Comparison of ENCODE assay signal across 16 mouse cellular contexts in the genomic region with DNA sequence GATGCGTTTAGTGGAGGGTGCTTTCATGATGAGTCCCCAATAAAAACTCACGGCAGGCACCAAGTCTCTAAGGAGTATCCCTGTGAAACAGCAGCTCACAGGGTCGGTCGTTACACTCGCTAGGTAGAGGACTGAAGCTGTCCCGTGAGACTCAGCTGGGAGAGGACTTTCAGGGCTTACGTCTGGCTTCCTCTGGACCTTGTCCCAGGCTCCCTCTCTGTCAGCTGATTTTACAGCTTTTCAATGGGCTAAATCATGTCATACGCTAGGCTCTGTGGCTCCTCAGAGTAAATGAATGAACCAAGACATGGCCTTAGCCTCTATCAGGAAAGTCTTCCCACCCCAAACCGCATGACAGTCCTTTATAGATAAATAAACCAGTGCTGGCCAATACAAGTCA. TPM values are rescaled to one million over a fixed set of nuclear protein-coding genes. Genes with fewer than 3 reads are reported as not detected.
"Had no signal": no experiment of that assay in that cellular context is flagged by ENCODE, and none has a peak within 500 bp of the region (broad histone marks: within the 10 kb centered on the region; RNA-seq: fewer than 3 reads in every experiment).

No protein-coding gene starts in this region.

- H3K27me3 ChIP-seq: liver, embryonic 13.5 days; lung, embryonic 15.5 days; midbrain, embryonic 15.5 days; neural tube, embryonic 12.5 days; stomach, embryonic 15.5 days had no signal

- H3K9ac ChIP-seq: limb, embryonic 12.5 days; liver, embryonic 13.5 days; liver, postnatal 0 days; lung, embryonic 15.5 days; midbrain, embryonic 15.5 days; neural tube, embryonic 12.5 days; stomach, embryonic 15.5 days had no signal

- H3K4me3 ChIP-seq: left cerebral cortex, adult 2 months; limb, embryonic 12.5 days; liver, embryonic 13.5 days; lung, embryonic 15.5 days; megakaryocyte, embryonic 14.5 days; midbrain, embryonic 15.5 days; neural tube, embryonic 12.5 days; stomach, embryonic 15.5 days had no signal

- H3K27ac ChIP-seq: left cerebral cortex, adult 2 months; limb, embryonic 12.5 days; liver, embryonic 13.5 days; lung, embryonic 15.5 days; macrophage; midbrain, embryonic 15.5 days; neural tube, embryonic 12.5 days; stomach, embryonic 15.5 days had no signal

- H3K9me3 ChIP-seq: limb, embryonic 12.5 days; liver, embryonic 13.5 days; lung, embryonic 15.5 days; megakaryocyte, embryonic 14.5 days; midbrain, embryonic 15.5 days; neural tube, embryonic 12.5 days; stomach, embryonic 15.5 days had no signal

- H3K4me1 ChIP-seq: limb, embryonic 12.5 days; liver, embryonic 13.5 days; lung, embryonic 15.5 days; megakaryocyte, embryonic 14.5 days; midbrain, embryonic 15.5 days; neural tube, embryonic 12.5 days; stomach, embryonic 15.5 days had no signal

- H3K36me3 ChIP-seq: limb, embryonic 12.5 days; liver, embryonic 13.5 days; lung, embryonic 15.5 days; midbrain, embryonic 15.5 days; neural tube, embryonic 12.5 days; stomach, embryonic 15.5 days had no signal

- ATAC-seq: liver, postnatal 0 days; midbrain, embryonic 15.5 days had no signal

- DNase-seq: liver; liver, embryonic 13.5 days; liver, postnatal 0 days; lung, postnatal 14 days; right cerebral cortex, postnatal 14 days; thymus, postnatal 36 days had no signal

- H3K4me2 ChIP-seq: limb, embryonic 12.5 days; liver, embryonic 13.5 days; lung, embryonic 15.5 days; midbrain, embryonic 11.5 days; midbrain, embryonic 15.5 days; neural tube, embryonic 12.5 days; stomach, embryonic 15.5 days had no signal

RNA-seq across cellular contexts. Expression of gene Gpx3, which starts 7.7 kb away (rescaled TPM):
- total RNA-seq: monocyte, adult 5-6 weeks had no signal
